Mouse (Mus musculus) testis, adult 2 months (tissue): Measurements from ENCODE around the gene Ly75.

Source experiments
- CTCF ChIP-seq: fragments of 200-500 bp; IDR thresholded peaks from 2 replicates; pipeline ENCODE4 v1.5.1; 2012; ENCODE audit warnings: low read depth, mild to moderate bottlenecking, inconsistent platforms, low read length, moderate library complexity; ENCODE audit not compliant: control insufficient read depth, insufficient read depth, insufficient replicate concordance
- POLR2A ChIP-seq: fragments of 200-500 bp; IDR thresholded peaks from 2 replicates; pipeline ENCODE4 v1.6.1; 2012; ENCODE audit warnings: low read depth, mild to moderate bottlenecking, inconsistent platforms, low read length, moderate library complexity; ENCODE audit not compliant: control insufficient read depth

DNA sequence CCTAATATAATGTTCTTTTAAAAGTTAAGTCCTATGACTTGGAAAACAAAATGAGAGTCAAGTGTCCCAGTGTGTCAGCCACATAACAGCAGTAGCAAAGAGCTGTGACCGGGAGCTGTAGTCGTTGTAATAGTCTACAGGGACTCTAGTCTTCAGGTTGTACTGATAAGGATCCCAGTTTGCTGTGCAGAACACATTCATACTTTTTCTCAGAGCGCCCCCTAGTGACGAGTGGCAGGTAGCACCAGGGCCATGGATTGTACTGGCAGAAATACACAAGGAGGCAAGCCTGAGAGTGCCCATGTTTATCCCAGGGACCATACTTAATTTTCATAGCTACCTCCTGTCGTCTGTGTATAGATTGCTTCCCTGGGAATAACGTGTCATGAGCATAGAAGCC is 35.0 kb upstream of the Ly75 start:
- TF ChIP-seq POLR2A (no peak), CTCF (peak; percentile 83; the same call in 1 of the 2 replicates)
